Mouse (Mus musculus) liver, adult (tissue): ENCODE measurements around the gene Nxpe4.

Source experiments
- GATA4 ChIP-seq: IDR thresholded peaks from 2 replicates; pipeline ENCODE4 v1.6.1; 2014; ENCODE audit warnings: mild to moderate bottlenecking, low read length; ENCODE audit not compliant: insufficient replicate concordance

Gene Nxpe4

GRCm38 (mm10) chr9:48345456-48345855, 183.6 kb downstream of the Nxpe4 start:
- no peak for TF ChIP-seq GATA4

GRCm38 (mm10) chr9:48345866-48346265, 184.0 kb downstream of the Nxpe4 start:
- TF ChIP-seq GATA4: no peak

- TF ChIP-seq GATA4: no peak
These were observed 191.4 kb downstream of the Nxpe4 start, which contains the start of gene Nxpe2 for GRCm38 (mm10) chr9:48353148-48353698. Gene Nxpe2 (minus strand): TSS chr9:48353454.

GRCm38 (mm10) chr9:48354122-48354521, 192.3 kb downstream of the Nxpe4 start:
- no peak for TF ChIP-seq GATA4

- no peak for TF ChIP-seq GATA4
These were observed 193.0 kb downstream of the Nxpe4 start for GRCm38 (mm10) chr9:48354793-48355192.

GRCm38 (mm10) chr9:48357097-48357496, 195.3 kb downstream of the Nxpe4 start:
- TF ChIP-seq GATA4: no peak

- no peak for TF ChIP-seq GATA4
These were observed 199.0 kb downstream of the Nxpe4 start for GRCm38 (mm10) chr9:48360826-48361225.

- TF ChIP-seq GATA4: no peak
These were observed 200.2 kb downstream of the Nxpe4 start for GRCm38 (mm10) chr9:48361815-48362631.

GRCm38 (mm10) chr9:48362743-48363142, 200.9 kb downstream of the Nxpe4 start:
- no peak for TF ChIP-seq GATA4

GRCm38 (mm10) chr9:48373232-48373878, 211.5 kb downstream of the Nxpe4 start:
- no peak for TF ChIP-seq GATA4

- no peak for TF ChIP-seq GATA4
These were observed 212.5 kb downstream of the Nxpe4 start for GRCm38 (mm10) chr9:48374357-48374756.

- no peak for TF ChIP-seq GATA4
These were observed 226.6 kb downstream of the Nxpe4 start for GRCm38 (mm10) chr9:48388451-48388850.

- TF ChIP-seq GATA4: no peak
These were observed 228.2 kb downstream of the Nxpe4 start for GRCm38 (mm10) chr9:48389983-48390382.

GRCm38 (mm10) chr9:48403590-48404209, 241.9 kb downstream of the Nxpe4 start:
- no peak for TF ChIP-seq GATA4

GRCm38 (mm10) chr9:48404687-48405086, 242.9 kb downstream of the Nxpe4 start:
- TF ChIP-seq GATA4: no peak
